Mouse (Mus musculus): ENCODE measurements around the gene Smarca2. TPM values are rescaled to one million over a fixed set of nuclear protein-coding genes. Genes with fewer than 3 reads are reported as not detected.
"Not testable (repeated sequence)": the region's sequence is repeated elsewhere in the genome, so short reads cannot be mapped to it uniquely, and the experiment has no call there.

The Smarca2 gene
- polyA plus RNA-seq, 1 experiment from 2014 or later, result 95.2 TPM

- Histone ChIP-seq H3K9ac (ENCODE audit: low read depth, low read length) (no peak overlapping the region), H3K9me3 (ENCODE audit: control insufficient read depth, low read length) (no peaks in the 10 kb centered on the region), H3K27ac (ENCODE audit: low read depth, low read length) (no peak overlapping the region), H3K36me3 (ENCODE audit: control insufficient read depth, insufficient read depth, low read length) (no peaks in the 10 kb centered on the region), H3K4me2 (ENCODE audit: low read length) (no peak overlapping the region), H3K4me1 (ENCODE audit: control insufficient read depth, insufficient read depth, low read depth, low read length) (no peaks in the 10 kb centered on the region), H3K27me3 (replicated peaks; ENCODE audit: control insufficient read depth, insufficient read depth, low read length) (no peaks in the 10 kb centered on the region), H3K4me3 (ENCODE audit: low read length) (no peak overlapping the region)
- ATAC-seq, result no peak
- WGBS, result 81% methylated on average over 5 of the region's 5 CpGs
These were observed 61.5 kb downstream of the Smarca2 start for GRCm38 (mm10) chr19:26666303-26666702.

GRCm38 (mm10) chr19:26670089-26670488 lies 65.2 kb downstream of the Smarca2 start:
- no peaks in the 10 kb centered on the region for H3K27me3 ChIP-seq (replicated peaks; ENCODE audit: control insufficient read depth, insufficient read depth, low read length)
- no peak overlapping the region for H3K4me3 ChIP-seq (ENCODE audit: low read length)
- H3K9me3 ChIP-seq (ENCODE audit: control insufficient read depth, low read length), result no peaks in the 10 kb centered on the region
- no peak overlapping the region for H3K4me2 ChIP-seq (ENCODE audit: low read length)
- no peak overlapping the region for H3K9ac ChIP-seq (ENCODE audit: low read depth, low read length)
- 85% methylated on average over 6 of the region's 6 CpGs for WGBS
- H3K27ac ChIP-seq (ENCODE audit: low read depth, low read length), result no peak overlapping the region
- no peak for ATAC-seq
- H3K36me3 ChIP-seq (ENCODE audit: control insufficient read depth, insufficient read depth, low read length), result peaks cover 10% of the 10 kb centered on the region
- no peaks in the 10 kb centered on the region for H3K4me1 ChIP-seq (ENCODE audit: control insufficient read depth, insufficient read depth, low read depth, low read length)

GRCm38 (mm10) chr19:26671413-26671812 lies 66.6 kb downstream of the Smarca2 start:
- not testable (repeated sequence) for H3K4me1 ChIP-seq (ENCODE audit: control insufficient read depth, insufficient read depth, low read depth, low read length); H3K9ac ChIP-seq (ENCODE audit: low read depth, low read length); H3K4me2 ChIP-seq (ENCODE audit: low read length); H3K4me3 ChIP-seq (ENCODE audit: low read length); ATAC-seq; H3K27ac ChIP-seq (ENCODE audit: low read depth, low read length); H3K9me3 ChIP-seq (ENCODE audit: control insufficient read depth, low read length); H3K27me3 ChIP-seq (replicated peaks; ENCODE audit: control insufficient read depth, insufficient read depth, low read length); H3K36me3 ChIP-seq (ENCODE audit: control insufficient read depth, insufficient read depth, low read length)

- Histone ChIP-seq H3K4me3 (ENCODE audit: low read length) (no peak overlapping the region), H3K4me1 (ENCODE audit: control insufficient read depth, insufficient read depth, low read depth, low read length) (peaks cover 17% of the 10 kb centered on the region), H3K36me3 (ENCODE audit: control insufficient read depth, insufficient read depth, low read length) (peaks cover 10% of the 10 kb centered on the region), H3K27me3 (replicated peaks; ENCODE audit: control insufficient read depth, insufficient read depth, low read length) (no peaks in the 10 kb centered on the region), H3K9me3 (ENCODE audit: control insufficient read depth, low read length) (no peaks in the 10 kb centered on the region), H3K4me2 (ENCODE audit: low read length) (no peak overlapping the region), H3K27ac (ENCODE audit: low read depth, low read length) (no peak overlapping the region), H3K9ac (ENCODE audit: low read depth, low read length) (no peak overlapping the region)
- ATAC-seq, result peak; percentile 24; the same call in 1 of the 2 replicates
- 53% methylated on average over 6 of the region's 6 CpGs for WGBS
These were observed 71.1 kb downstream of the Smarca2 start for GRCm38 (mm10) chr19:26675917-26676316.

GRCm38 (mm10) chr19:26678543-26678942 lies 73.7 kb downstream of the Smarca2 start:
- H3K36me3 ChIP-seq (ENCODE audit: control insufficient read depth, insufficient read depth, low read length), result peaks cover 8% of the 10 kb centered on the region
- no peaks in the 10 kb centered on the region for H3K27me3 ChIP-seq (replicated peaks; ENCODE audit: control insufficient read depth, insufficient read depth, low read length)
- 22% methylated on average over 8 of the region's 8 CpGs for WGBS
- ATAC-seq, result no peak; the same call in 1 of the 2 replicates
- no peak overlapping the region for H3K27ac ChIP-seq (ENCODE audit: low read depth, low read length)
- H3K4me1 ChIP-seq (ENCODE audit: control insufficient read depth, insufficient read depth, low read depth, low read length), result peaks cover 17% of the 10 kb centered on the region
- H3K9me3 ChIP-seq (ENCODE audit: control insufficient read depth, low read length), result no peaks in the 10 kb centered on the region
- no peak overlapping the region for H3K9ac ChIP-seq (ENCODE audit: low read depth, low read length)
- no peak overlapping the region for H3K4me2 ChIP-seq (ENCODE audit: low read length)
- no peak overlapping the region for H3K4me3 ChIP-seq (ENCODE audit: low read length)

GRCm38 (mm10) chr19:26679674-26680073 lies 74.8 kb downstream of the Smarca2 start:
- peaks cover 8% of the 10 kb centered on the region for H3K36me3 ChIP-seq (ENCODE audit: control insufficient read depth, insufficient read depth, low read length)
- H3K9me3 ChIP-seq (ENCODE audit: control insufficient read depth, low read length), result no peaks in the 10 kb centered on the region
- no peak overlapping the region for H3K4me2 ChIP-seq (ENCODE audit: low read length)
- no peak overlapping the region for H3K9ac ChIP-seq (ENCODE audit: low read depth, low read length)
- H3K27me3 ChIP-seq (replicated peaks; ENCODE audit: control insufficient read depth, insufficient read depth, low read length), result no peaks in the 10 kb centered on the region
- H3K4me1 ChIP-seq (ENCODE audit: control insufficient read depth, insufficient read depth, low read depth, low read length), result peaks cover 17% of the 10 kb centered on the region
- no peak overlapping the region for H3K27ac ChIP-seq (ENCODE audit: low read depth, low read length)
- ATAC-seq, result peak; percentile 57; the same call in 1 of the 2 replicates
- 30% methylated on average over 3 of the region's 3 CpGs for WGBS
- no peak overlapping the region for H3K4me3 ChIP-seq (ENCODE audit: low read length)

- Histone ChIP-seq H3K27me3 (replicated peaks; ENCODE audit: control insufficient read depth, insufficient read depth, low read length) (no peaks in the 10 kb centered on the region), H3K27ac (ENCODE audit: low read depth, low read length) (no peak overlapping the region), H3K36me3 (ENCODE audit: control insufficient read depth, insufficient read depth, low read length) (peaks cover 8% of the 10 kb centered on the region), H3K4me2 (ENCODE audit: low read length) (no peak overlapping the region), H3K4me3 (ENCODE audit: low read length) (no peak overlapping the region), H3K9ac (ENCODE audit: low read depth, low read length) (no peak overlapping the region), H3K9me3 (ENCODE audit: control insufficient read depth, low read length) (no peaks in the 10 kb centered on the region), H3K4me1 (ENCODE audit: control insufficient read depth, insufficient read depth, low read depth, low read length) (peaks cover 11% of the 10 kb centered on the region)
- no peak for ATAC-seq
- WGBS, result 94% methylated on average over 8 of the region's 8 CpGs
These were observed 76.7 kb downstream of the Smarca2 start for GRCm38 (mm10) chr19:26681549-26681948.

GRCm38 (mm10) chr19:26682130-26682529 lies 77.3 kb downstream of the Smarca2 start:
- Histone ChIP-seq H3K9ac (ENCODE audit: low read depth, low read length) (no peak overlapping the region), H3K4me3 (ENCODE audit: low read length) (no peak overlapping the region), H3K27ac (ENCODE audit: low read depth, low read length) (no peak overlapping the region), H3K4me2 (ENCODE audit: low read length) (no peak overlapping the region), H3K4me1 (ENCODE audit: control insufficient read depth, insufficient read depth, low read depth, low read length) (peaks cover 11% of the 10 kb centered on the region), H3K27me3 (replicated peaks; ENCODE audit: control insufficient read depth, insufficient read depth, low read length) (no peaks in the 10 kb centered on the region), H3K36me3 (ENCODE audit: control insufficient read depth, insufficient read depth, low read length) (peaks cover 8% of the 10 kb centered on the region), H3K9me3 (ENCODE audit: control insufficient read depth, low read length) (no peaks in the 10 kb centered on the region)
- WGBS, result 95% methylated on average over 4 of the region's 4 CpGs
- no peak for ATAC-seq

- H3K4me2 ChIP-seq (ENCODE audit: low read length), result no peak overlapping the region
- peaks cover 11% of the 10 kb centered on the region for H3K4me1 ChIP-seq (ENCODE audit: control insufficient read depth, insufficient read depth, low read depth, low read length)
- H3K9me3 ChIP-seq (ENCODE audit: control insufficient read depth, low read length), result no peaks in the 10 kb centered on the region
- no peak for ATAC-seq
- no peak overlapping the region for H3K27ac ChIP-seq (ENCODE audit: low read depth, low read length)
- H3K9ac ChIP-seq (ENCODE audit: low read depth, low read length), result no peak overlapping the region
- peaks cover 8% of the 10 kb centered on the region for H3K36me3 ChIP-seq (ENCODE audit: control insufficient read depth, insufficient read depth, low read length)
- H3K27me3 ChIP-seq (replicated peaks; ENCODE audit: control insufficient read depth, insufficient read depth, low read length), result no peaks in the 10 kb centered on the region
- no peak overlapping the region for H3K4me3 ChIP-seq (ENCODE audit: low read length)
- 89% methylated on average over 2 of the region's 2 CpGs for WGBS
These were observed 77.9 kb downstream of the Smarca2 start for GRCm38 (mm10) chr19:26682731-26683130.

GRCm38 (mm10) chr19:26683731-26684130 lies 78.9 kb downstream of the Smarca2 start:
- WGBS, result 94% methylated on average over 8 of the region's 8 CpGs

More at GRCm38 (mm10) chr19:26683731-26684130, 78.9 kb downstream of the Smarca2 start:
- Histone ChIP-seq H3K9me3 (ENCODE audit: control insufficient read depth, low read length) (no peaks in the 10 kb centered on the region), H3K36me3 (ENCODE audit: control insufficient read depth, insufficient read depth, low read length) (peaks cover 8% of the 10 kb centered on the region), H3K4me1 (ENCODE audit: control insufficient read depth, insufficient read depth, low read depth, low read length) (peaks cover 7% of the 10 kb centered on the region), H3K9ac (ENCODE audit: low read depth, low read length) (no peak overlapping the region), H3K4me3 (ENCODE audit: low read length) (no peak overlapping the region), H3K27ac (ENCODE audit: low read depth, low read length) (no peak overlapping the region), H3K4me2 (ENCODE audit: low read length) (no peak overlapping the region), H3K27me3 (replicated peaks; ENCODE audit: control insufficient read depth, insufficient read depth, low read length) (no peaks in the 10 kb centered on the region)
- no peak for ATAC-seq
